Mouse (Mus musculus) C2C12 (cell line): ENCODE results near the gene Dctd.

Experiments
- CEBPB ChIP-seq: IDR thresholded peaks from one replicate; pipeline ENCODE4 v1.6.1; 2011; ENCODE audit warnings: low read depth, mild to moderate bottlenecking, control low read depth, moderate library complexity
- CTCF ChIP-seq: IDR thresholded peaks from one replicate; pipeline ENCODE4 v1.5.1; 2011; ENCODE audit not compliant: control insufficient read depth, insufficient read depth, insufficient read length
- MAX ChIP-seq: IDR thresholded peaks from one replicate; pipeline ENCODE4 v1.6.1; 2011; ENCODE audit warnings: mild to moderate bottlenecking, control low read depth

GRCm38 (mm10) chr8:48181000-48181399, 82.1 kb downstream of the Dctd start:
- TF ChIP-seq CEBPB: no peak
- TF ChIP-seq MAX: no peak
- no peak for TF ChIP-seq CTCF
